ENCODE assay signal across 15 mouse cellular contexts in genomic region chr13:114405100-114405715, GRCm38 (mm10). TPM values are rescaled to one million over a fixed set of nuclear protein-coding genes. Genes with fewer than 3 reads are reported as not detected.
DNase-seq lines count a peak whose midpoint lies in the region; ATAC-seq lines count a peak whose summit lies in the region.
"Had no signal": no experiment of that assay in that cellular context is flagged by ENCODE, and none has a peak within 500 bp of the region (broad histone marks: within the 10 kb centered on the region; RNA-seq: fewer than 3 reads in every experiment).

No protein-coding gene starts in this region.

- ATAC-seq in megakaryocyte progenitor cell, adult 5-6 weeks (replicated peaks; ENCODE audit: poor library complexity): peak; percentile 85
- ATAC-seq in liver, embryonic 12.5 days: no peak
- ATAC-seq: activated CD4-positive, CD25-positive, alpha-beta regulatory T cell, adult 4 months; forebrain, embryonic 15.5 days had no signal

- DNase-seq in adrenal gland, adult 2 months: peak; percentile 8
- DNase-seq in adrenal gland, postnatal 10 days: no peak
- DNase-seq in heart, postnatal 25 days (ENCODE audit: low spot score): peak; percentile 16
- no peak for DNase-seq in heart, adult 8-10 months (ENCODE audit: low spot score)
- peak; percentile 75 for DNase-seq in fibroblast of lung, adult 2 months (ENCODE audit: low read depth)
- DNase-seq in left cerebral cortex, adult 18-20 months (ENCODE audit: low spot score in 2 of 2): no peak
- DNase-seq: cerebellum, adult 8-10 months; kidney, adult 2 months; kidney, postnatal 4 days; retina, postnatal 1 day had no signal

- intact Hi-C loops in heart, postnatal 25 days (cut with DNase I): no loop called here

- H3K9me3 ChIP-seq in liver, embryonic 12.5 days (replicated peaks): no peaks in the 10 kb centered on the region
- H3K9me3 ChIP-seq: forebrain, embryonic 15.5 days; neural tube, embryonic 13.5 days had no signal

- no peak overlapping the region for H3K9ac ChIP-seq in liver, embryonic 12.5 days
- H3K9ac ChIP-seq: forebrain, embryonic 15.5 days; neural tube, embryonic 13.5 days had no signal

- H3K4me3 ChIP-seq in liver, embryonic 12.5 days: no peak overlapping the region
- H3K4me3 ChIP-seq: forebrain, embryonic 15.5 days; neural tube, embryonic 13.5 days had no signal

- H3K27ac ChIP-seq in liver, embryonic 12.5 days: no peak overlapping the region
- H3K27ac ChIP-seq: forebrain, embryonic 15.5 days; neural tube, embryonic 13.5 days had no signal

- H3K36me3 ChIP-seq in liver, embryonic 12.5 days: no peaks in the 10 kb centered on the region
- H3K36me3 ChIP-seq: forebrain, embryonic 15.5 days; neural tube, embryonic 13.5 days had no signal

- H3K4me1 ChIP-seq in liver, embryonic 12.5 days: no peaks in the 10 kb centered on the region
- H3K4me1 ChIP-seq: forebrain, embryonic 15.5 days had no signal

- 77% methylated on average over 9 of the region's 9 CpGs for WGBS in liver, embryonic 12.5 days (ENCODE audit: insufficient replicate concordance)

- no peak overlapping the region for H3K4me2 ChIP-seq in liver, embryonic 12.5 days
- H3K4me2 ChIP-seq: forebrain, embryonic 15.5 days; neural tube, embryonic 13.5 days had no signal

- H3K27me3 ChIP-seq in liver, embryonic 12.5 days (replicated peaks): no peaks in the 10 kb centered on the region
- H3K27me3 ChIP-seq: forebrain, embryonic 15.5 days; neural tube, embryonic 13.5 days had no signal

RNA-seq across cellular contexts. Expression of gene Ndufs4, which starts 17.1 kb away (rescaled TPM):
- total RNA-seq in adrenal gland, adult 2 months (2021): 100 to 1,000 TPM; 180 to 234 TPM
- polyA plus RNA-seq in adrenal gland, adult 2 months (2012; rRNA removed): 37.9 and 55.0 TPM in 2 replicates
- 100 to 1,000 TPM; 410 to 451 TPM for total RNA-seq in adrenal gland, postnatal 10 days (2021)
- total RNA-seq in heart, postnatal 25 days (2021): 100 to 1,000 TPM; 579 to 605 TPM
- total RNA-seq in heart, adult 8-10 months (2022): 100 to 1,000 TPM; 594 to 617 (median 604) TPM
- 172 and 185 TPM in 2 replicates for total RNA-seq in megakaryocyte progenitor cell, adult 5-6 weeks (2015)
- total RNA-seq in megakaryocyte progenitor cell, adult 5-6 weeks (2017): 143 and 155 TPM in 2 replicates
- total RNA-seq in left cerebral cortex, adult 18-20 months (2021): 100 to 1,000 TPM; 152 to 168 TPM
- 161 and 164 TPM in 2 replicates for polyA plus RNA-seq in liver, embryonic 12.5 days (2016; fragmentation: Nextera tagmentation; extraction: Ambion mirVana)

RNA-seq across cellular contexts. Expression of gene Fst, which starts 53.5 kb away (rescaled TPM):
- 10 to 100 TPM; 10.1 to 11.4 TPM for total RNA-seq in adrenal gland, adult 2 months (2021)
- polyA plus RNA-seq in adrenal gland, adult 2 months (2012; rRNA removed): 1.2 and 2.0 TPM in 2 replicates
- total RNA-seq in adrenal gland, postnatal 10 days (2021): 10 to 100 TPM; 21.9 to 42.6 TPM
- 1 to 10 TPM in 1 of 2 experiments, under 1 TPM in 1; 0.57 to 1.1 TPM for total RNA-seq in heart, postnatal 25 days (2021)
- total RNA-seq in heart, adult 8-10 months (2022): 1 to 10 TPM in 1 of 4 experiments, under 1 TPM in 3; 0.33 to 1.2 (median 0.74) TPM
- total RNA-seq in megakaryocyte progenitor cell, adult 5-6 weeks (2015): 0.07 and 0.46 TPM in 2 replicates
- total RNA-seq in megakaryocyte progenitor cell, adult 5-6 weeks (2017): 0.04 TPM in 1 of 2 replicates, not detected in the other
- total RNA-seq in left cerebral cortex, adult 18-20 months (2021): 1 to 10 TPM; 5.4 to 9.0 TPM
- 7.4 and 8.3 TPM in 2 replicates for polyA plus RNA-seq in liver, embryonic 12.5 days (2016; fragmentation: Nextera tagmentation; extraction: Ambion mirVana)

Comparison
In these comparisons a context has a peak if more than half of its experiments do, and no peak if none do; other contexts are left out.
1. DNase-seq: peak in adrenal gland, adult 2 months (single experiment), heart, postnatal 25 days (single experiment) and fibroblast of lung, adult 2 months (single experiment); none in adrenal gland, postnatal 10 days (single experiment), heart, adult 8-10 months (single experiment) and left cerebral cortex, adult 18-20 months (0 of 2).